Mouse (Mus musculus): ENCODE measurements at regions not wholly inside any gene's neighbourhood (a gene's known extent, or its start where the extent isn't known, plus 50 kb on each side); places are given as distances from the start of the nearest gene placed in this dataset.
A peak's percentile ranks its signal among the peaks of the same experiment; 100 is the strongest.
"Not testable (repeated sequence)": the region's sequence is repeated elsewhere in the genome, so short reads cannot be mapped to it uniquely, and the experiment has no call there.

GRCm38 (mm10) chr14:68762916-68763315 is 531.2 kb downstream of the Synb start:
- Histone ChIP-seq H3K27ac (ENCODE audit: low read depth, low read length) (no peak overlapping the region), H3K4me1 (replicated peaks; ENCODE audit: control insufficient read depth, insufficient read depth, low read length) (no peaks in the 10 kb centered on the region), H3K4me2 (no peak overlapping the region), H3K9ac (ENCODE audit: low read depth, low read length) (no peak overlapping the region), H3K9me3 (ENCODE audit: control insufficient read depth, low read length) (no peaks in the 10 kb centered on the region), H3K36me3 (ENCODE audit: control insufficient read depth, insufficient read depth, low read length) (no peaks in the 10 kb centered on the region), H3K27me3 (replicated peaks; ENCODE audit: control insufficient read depth, insufficient read depth, low read length) (no peaks in the 10 kb centered on the region), H3K4me3 (ENCODE audit: low read depth, low read length) (no peak overlapping the region)
- 63% methylated on average over 3 of the region's 3 CpGs for WGBS
- DNase-seq (ENCODE audit: low spot score): no peak
- no peak for ATAC-seq (replicated peaks; ENCODE audit: low FRiP score)

GRCm38 (mm10) chr14:68744661-68745060 is 549.4 kb downstream of the Synb start:
- no peaks in the 10 kb centered on the region for H3K27me3 ChIP-seq (replicated peaks; ENCODE audit: control insufficient read depth, insufficient read depth, low read length)
- no peaks in the 10 kb centered on the region for H3K4me1 ChIP-seq (replicated peaks; ENCODE audit: control insufficient read depth, insufficient read depth, low read length)
- no peak overlapping the region for H3K4me2 ChIP-seq
- 41% methylated on average over 2 of the region's 2 CpGs for WGBS
- no peaks in the 10 kb centered on the region for H3K36me3 ChIP-seq (ENCODE audit: control insufficient read depth, insufficient read depth, low read length)
- no peak overlapping the region for H3K4me3 ChIP-seq (ENCODE audit: low read depth, low read length)
- H3K27ac ChIP-seq (ENCODE audit: low read depth, low read length): no peak overlapping the region
- no peaks in the 10 kb centered on the region for H3K9me3 ChIP-seq (ENCODE audit: control insufficient read depth, low read length)
- DNase-seq (ENCODE audit: low spot score) (no peak), ATAC-seq (replicated peaks; ENCODE audit: low FRiP score) (no peak)
- H3K9ac ChIP-seq (ENCODE audit: low read depth, low read length): no peak overlapping the region

GRCm38 (mm10) chr14:68738474-68738873 is 555.6 kb downstream of the Synb start:
- Histone ChIP-seq H3K4me3 (ENCODE audit: low read depth, low read length) (no peak overlapping the region), H3K4me1 (replicated peaks; ENCODE audit: control insufficient read depth, insufficient read depth, low read length) (no peaks in the 10 kb centered on the region), H3K36me3 (ENCODE audit: control insufficient read depth, insufficient read depth, low read length) (no peaks in the 10 kb centered on the region), H3K9ac (ENCODE audit: low read depth, low read length) (no peak overlapping the region), H3K27ac (ENCODE audit: low read depth, low read length) (no peak overlapping the region), H3K4me2 (no peak overlapping the region), H3K27me3 (replicated peaks; ENCODE audit: control insufficient read depth, insufficient read depth, low read length) (no peaks in the 10 kb centered on the region), H3K9me3 (ENCODE audit: control insufficient read depth, low read length) (no peaks in the 10 kb centered on the region)
- no CpG with 5 or more reads among the region's 1 CpGs for WGBS
- ATAC-seq (replicated peaks; ENCODE audit: low FRiP score) (no peak), DNase-seq (ENCODE audit: low spot score) (no peak)

- not testable (repeated sequence) for H3K4me3 ChIP-seq (ENCODE audit: low read depth, low read length); H3K4me2 ChIP-seq; H3K9me3 ChIP-seq (ENCODE audit: control insufficient read depth, low read length); H3K27me3 ChIP-seq (replicated peaks; ENCODE audit: control insufficient read depth, insufficient read depth, low read length); H3K36me3 ChIP-seq (ENCODE audit: control insufficient read depth, insufficient read depth, low read length); H3K9ac ChIP-seq (ENCODE audit: low read depth, low read length); ATAC-seq (replicated peaks; ENCODE audit: low FRiP score); H3K27ac ChIP-seq (ENCODE audit: low read depth, low read length); H3K4me1 ChIP-seq (replicated peaks; ENCODE audit: control insufficient read depth, insufficient read depth, low read length)
- 36% methylated on average over 2 of the region's 2 CpGs for WGBS
- DNase-seq (ENCODE audit: low spot score): peak; percentile 34
These were observed 558.3 kb downstream of the Synb start for GRCm38 (mm10) chr14:68735756-68736155.

- H3K4me3 ChIP-seq (ENCODE audit: low read depth, low read length): no peak overlapping the region
- H3K9me3 ChIP-seq (ENCODE audit: control insufficient read depth, low read length): no peaks in the 10 kb centered on the region
- H3K27me3 ChIP-seq (replicated peaks; ENCODE audit: control insufficient read depth, insufficient read depth, low read length): no peaks in the 10 kb centered on the region
- 81% methylated on average over 6 of the region's 6 CpGs for WGBS
- no peak overlapping the region for H3K4me2 ChIP-seq
- H3K36me3 ChIP-seq (ENCODE audit: control insufficient read depth, insufficient read depth, low read length): no peaks in the 10 kb centered on the region
- H3K27ac ChIP-seq (ENCODE audit: low read depth, low read length): no peak overlapping the region
- H3K9ac ChIP-seq (ENCODE audit: low read depth, low read length): no peak overlapping the region
- ATAC-seq (replicated peaks; ENCODE audit: low FRiP score): no peak
- H3K4me1 ChIP-seq (replicated peaks; ENCODE audit: control insufficient read depth, insufficient read depth, low read length): no peaks in the 10 kb centered on the region
- no peak for DNase-seq (ENCODE audit: low spot score)
These were observed 572.9 kb downstream of the Synb start for GRCm38 (mm10) chr14:68721156-68721555.

GRCm38 (mm10) chr14:68719429-68720160 is 574.5 kb downstream of the Synb start:
- Histone ChIP-seq H3K4me3 (ENCODE audit: low read depth, low read length) (no peak overlapping the region), H3K4me1 (replicated peaks; ENCODE audit: control insufficient read depth, insufficient read depth, low read length) (no peaks in the 10 kb centered on the region), H3K4me2 (no peak overlapping the region), H3K9ac (ENCODE audit: low read depth, low read length) (no peak overlapping the region), H3K27ac (ENCODE audit: low read depth, low read length) (no peak overlapping the region), H3K36me3 (ENCODE audit: control insufficient read depth, insufficient read depth, low read length) (no peaks in the 10 kb centered on the region), H3K9me3 (ENCODE audit: control insufficient read depth, low read length) (no peaks in the 10 kb centered on the region), H3K27me3 (replicated peaks; ENCODE audit: control insufficient read depth, insufficient read depth, low read length) (no peaks in the 10 kb centered on the region)
- 64% methylated on average over 9 of the region's 9 CpGs for WGBS
- ATAC-seq (replicated peaks; ENCODE audit: low FRiP score): no peak
- no peak for DNase-seq (ENCODE audit: low spot score)

GRCm38 (mm10) chr14:68718846-68719245 is 575.3 kb downstream of the Synb start:
- no peak for ATAC-seq (replicated peaks; ENCODE audit: low FRiP score)
- no peak for DNase-seq (ENCODE audit: low spot score)

More at GRCm38 (mm10) chr14:68718846-68719245, 575.3 kb downstream of the Synb start:
- no peak overlapping the region for H3K9ac ChIP-seq (ENCODE audit: low read depth, low read length)
- H3K27ac ChIP-seq (ENCODE audit: low read depth, low read length): no peak overlapping the region
- no peak overlapping the region for H3K4me2 ChIP-seq
- no peaks in the 10 kb centered on the region for H3K9me3 ChIP-seq (ENCODE audit: control insufficient read depth, low read length)
- H3K27me3 ChIP-seq (replicated peaks; ENCODE audit: control insufficient read depth, insufficient read depth, low read length): no peaks in the 10 kb centered on the region
- whole genome bisulfite sequencing: 81% methylated on average over 6 of the region's 6 CpGs
- no peaks in the 10 kb centered on the region for H3K4me1 ChIP-seq (replicated peaks; ENCODE audit: control insufficient read depth, insufficient read depth, low read length)
- H3K36me3 ChIP-seq (ENCODE audit: control insufficient read depth, insufficient read depth, low read length): no peaks in the 10 kb centered on the region
- no peak overlapping the region for H3K4me3 ChIP-seq (ENCODE audit: low read depth, low read length)
